Mouse (Mus musculus) heart, embryonic 16.5 days (tissue): ENCODE data around the gene Galnt12. TPM values are rescaled to one million over a fixed set of nuclear protein-coding genes. Genes with fewer than 3 reads are reported as not detected.

Experiments used
- ATAC-seq: fragments of 200-750 bp; cut with Nextera tagmentation; replicated peaks from 2 replicates; pipeline ENCODE4 v1.8.0; 2017; ENCODE audit warnings: moderate number of reproducible peaks; ENCODE audit not compliant: insufficient read depth, low FRiP score; ENCODE audit errors: extremely low read depth
- H3K27ac ChIP-seq: fragments of 300-500 bp; sonication (generic); 2 replicates; pipeline ENCODE4 v1.5.1; 2014; ENCODE audit warnings: mild to moderate bottlenecking, low read length, control low read depth, moderate library complexity
- H3K27me3 ChIP-seq: fragments of 300-500 bp; sonication (generic); 2 replicates; pipeline ENCODE4 v1.6.1; 2014; ENCODE audit warnings: low read length, mixed read lengths; ENCODE audit not compliant: control insufficient read depth, insufficient read depth
- H3K36me3 ChIP-seq: fragments of 300-500 bp; sonication (generic); 2 replicates; pipeline ENCODE4 v1.6.1; 2014; ENCODE audit not compliant: control insufficient read depth, insufficient read depth
- H3K4me1 ChIP-seq: fragments of 300-500 bp; sonication (generic); 2 replicates; pipeline ENCODE4 v1.6.1; 2014; ENCODE audit warnings: low read length, mixed read lengths; ENCODE audit not compliant: control insufficient read depth, insufficient read depth
- H3K4me2 ChIP-seq: fragments of 300-500 bp; sonication (generic); 2 replicates; pipeline ENCODE4 v1.6.1; 2014; ENCODE audit warnings: low read depth, mild to moderate bottlenecking, control low read depth, low read length
- H3K4me3 ChIP-seq: fragments of 300-500 bp; sonication (generic); 2 replicates; pipeline ENCODE4 v1.5.1; 2014; ENCODE audit warnings: mild to moderate bottlenecking, control low read depth, low read length
- H3K9ac ChIP-seq: fragments of 300-500 bp; sonication (generic); 2 replicates; pipeline ENCODE4 v1.6.1; 2014; ENCODE audit warnings: low read length, control low read depth
- H3K9me3 ChIP-seq: fragments of 300-500 bp; sonication (generic); replicated peaks from 2 replicates; pipeline ENCODE4 v1.6.1; 2016; ENCODE audit warnings: low read length; ENCODE audit not compliant: control insufficient read depth
- WGBS: fragments of 180-500 bp; shearing (Covaris S2); extraction: QIAGEN DNeasy Blood & Tissue Kit; methylation state at CpG from one replicate; pipeline ENCODE4 v1.1.7; 2014; 5-methylcytosine and 5-hydroxymethylcytosine counted together
- polyA plus RNA-seq: library from polyadenylated mRNA; unstranded; fragments of >200 nt; fragmentation: Nextera tagmentation; extraction: Ambion mirVana; gene quantifications from 2 replicates; pipeline ENCODE4 v1.2.1, GENCODE M21; 2015

Gene Galnt12
- polyA plus RNA-seq, 1 experiment from 2014 or later: 5.3 TPM

- no peaks in the 10 kb centered on the region for H3K4me1 ChIP-seq
- no peak for ATAC-seq
- no peaks in the 10 kb centered on the region for H3K36me3 ChIP-seq
- no peak overlapping the region for H3K4me2 ChIP-seq
- 60% methylated on average over 7 of the region's 7 CpGs for WGBS
- no peaks in the 10 kb centered on the region for H3K27me3 ChIP-seq
- no peak overlapping the region for H3K9ac ChIP-seq
- peaks cover 5% of the 10 kb centered on the region; the same call in 1 of the 2 replicates for H3K9me3 ChIP-seq
- no peak overlapping the region for H3K27ac ChIP-seq
- no peak overlapping the region for H3K4me3 ChIP-seq
Observed at GRCm38 (mm10) chr4:47128515-47128914, 36.8 kb downstream of the Galnt12 start.

- H3K9ac ChIP-seq: no peak overlapping the region
- no peak overlapping the region for H3K4me2 ChIP-seq
- no peak overlapping the region for H3K27ac ChIP-seq
- no peaks in the 10 kb centered on the region for H3K27me3 ChIP-seq
- no peak for ATAC-seq
- WGBS: 77% methylated on average over 4 of the region's 4 CpGs
- no peak overlapping the region for H3K4me3 ChIP-seq
- peaks cover 5% of the 10 kb centered on the region; the same call in 1 of the 2 replicates for H3K9me3 ChIP-seq
- H3K36me3 ChIP-seq: no peaks in the 10 kb centered on the region
- H3K4me1 ChIP-seq: no peaks in the 10 kb centered on the region
Observed at GRCm38 (mm10) chr4:47129572-47129971, 37.9 kb downstream of the Galnt12 start.

- no peak overlapping the region for H3K4me2 ChIP-seq
- H3K27ac ChIP-seq: no peak overlapping the region
- no peaks in the 10 kb centered on the region for H3K27me3 ChIP-seq
- H3K9me3 ChIP-seq: peaks cover 5% of the 10 kb centered on the region; the same call in 1 of the 2 replicates
- WGBS: 76% methylated on average over 8 of the region's 8 CpGs
- H3K4me3 ChIP-seq: no peak overlapping the region
- ATAC-seq: no peak
- H3K9ac ChIP-seq: no peak overlapping the region
- no peaks in the 10 kb centered on the region for H3K36me3 ChIP-seq
- H3K4me1 ChIP-seq: no peaks in the 10 kb centered on the region
Observed at GRCm38 (mm10) chr4:47130111-47131050, 38.7 kb downstream of the Galnt12 start.

- Histone ChIP-seq H3K4me3 (no peak overlapping the region), H3K4me1 (no peaks in the 10 kb centered on the region), H3K27me3 (no peaks in the 10 kb centered on the region), H3K9me3 (peaks cover 2% of the 10 kb centered on the region; the same call in 1 of the 2 replicates), H3K9ac (no peak overlapping the region), H3K4me2 (no peak overlapping the region), H3K27ac (no peak overlapping the region), H3K36me3 (no peaks in the 10 kb centered on the region)
- WGBS: 86% methylated on average over 3 of the region's 3 CpGs
- ATAC-seq: no peak
Observed at GRCm38 (mm10) chr4:47131931-47132330, 40.2 kb downstream of the Galnt12 start.

GRCm38 (mm10) chr4:47132413-47132812 lies 40.7 kb downstream of the Galnt12 start:
- H3K27ac ChIP-seq: no peak overlapping the region
- ATAC-seq: no peak
- no peaks in the 10 kb centered on the region for H3K27me3 ChIP-seq
- WGBS: 59% methylated on average over 3 of the region's 3 CpGs
- no peak overlapping the region for H3K9ac ChIP-seq
- H3K4me1 ChIP-seq: no peaks in the 10 kb centered on the region
- no peak overlapping the region for H3K4me2 ChIP-seq
- H3K4me3 ChIP-seq: no peak overlapping the region
- no peaks in the 10 kb centered on the region for H3K9me3 ChIP-seq
- H3K36me3 ChIP-seq: no peaks in the 10 kb centered on the region

- ATAC-seq: no peak
- Histone ChIP-seq H3K36me3 (no peaks in the 10 kb centered on the region), H3K27me3 (peaks cover 2% of the 10 kb centered on the region; the same call in 1 of the 2 replicates), H3K4me1 (no peaks in the 10 kb centered on the region), H3K4me3 (no peak overlapping the region), H3K4me2 (no peak overlapping the region), H3K9ac (no peak overlapping the region), H3K9me3 (no peaks in the 10 kb centered on the region), H3K27ac (peak overlapping the region; percentile 42)
- 64% methylated on average over 8 of the region's 8 CpGs for WGBS
Observed at GRCm38 (mm10) chr4:47136699-47137101, 45.0 kb downstream of the Galnt12 start.

- Histone ChIP-seq H3K27me3 (peaks cover 2% of the 10 kb centered on the region; the same call in 1 of the 2 replicates), H3K4me1 (no peaks in the 10 kb centered on the region), H3K9me3 (no peaks in the 10 kb centered on the region), H3K4me3 (no peak overlapping the region), H3K9ac (no peak overlapping the region), H3K27ac (no peak overlapping the region), H3K4me2 (no peak overlapping the region), H3K36me3 (no peaks in the 10 kb centered on the region)
- 65% methylated on average over 5 of the region's 5 CpGs for WGBS
- no peak; the same call in 1 of the 2 replicates for ATAC-seq
Observed at GRCm38 (mm10) chr4:47137479-47137878, 45.8 kb downstream of the Galnt12 start.

GRCm38 (mm10) chr4:47138411-47138810 lies 46.7 kb downstream of the Galnt12 start:
- H3K4me1 ChIP-seq: no peaks in the 10 kb centered on the region
- no peaks in the 10 kb centered on the region for H3K36me3 ChIP-seq
- 70% methylated on average over 7 of the region's 7 CpGs for WGBS
- peaks cover 2% of the 10 kb centered on the region; the same call in 1 of the 2 replicates for H3K27me3 ChIP-seq
- no peak overlapping the region for H3K27ac ChIP-seq
- ATAC-seq: no peak
- no peak overlapping the region for H3K4me3 ChIP-seq
- H3K9me3 ChIP-seq: no peaks in the 10 kb centered on the region
- H3K9ac ChIP-seq: no peak overlapping the region
- H3K4me2 ChIP-seq: no peak overlapping the region
